Mouse (Mus musculus) skeletal muscle tissue, adult 2 months (tissue): ENCODE measurements around the gene Thsd7b.
"Not testable (repeated sequence)": the region's sequence is repeated elsewhere in the genome, so short reads cannot be mapped to it uniquely, and the experiment has no call there.

Experiments
- DNase-seq: peaks from one replicate; pipeline ENCODE4 v3.0.0-alpha.2; 2012; ENCODE audit warnings: low read depth, low spot score

The Thsd7b gene

GRCm38 (mm10) chr1:129635146-129635545, 362.0 kb downstream of the Thsd7b start:
- DNase-seq = no peak

DNA sequence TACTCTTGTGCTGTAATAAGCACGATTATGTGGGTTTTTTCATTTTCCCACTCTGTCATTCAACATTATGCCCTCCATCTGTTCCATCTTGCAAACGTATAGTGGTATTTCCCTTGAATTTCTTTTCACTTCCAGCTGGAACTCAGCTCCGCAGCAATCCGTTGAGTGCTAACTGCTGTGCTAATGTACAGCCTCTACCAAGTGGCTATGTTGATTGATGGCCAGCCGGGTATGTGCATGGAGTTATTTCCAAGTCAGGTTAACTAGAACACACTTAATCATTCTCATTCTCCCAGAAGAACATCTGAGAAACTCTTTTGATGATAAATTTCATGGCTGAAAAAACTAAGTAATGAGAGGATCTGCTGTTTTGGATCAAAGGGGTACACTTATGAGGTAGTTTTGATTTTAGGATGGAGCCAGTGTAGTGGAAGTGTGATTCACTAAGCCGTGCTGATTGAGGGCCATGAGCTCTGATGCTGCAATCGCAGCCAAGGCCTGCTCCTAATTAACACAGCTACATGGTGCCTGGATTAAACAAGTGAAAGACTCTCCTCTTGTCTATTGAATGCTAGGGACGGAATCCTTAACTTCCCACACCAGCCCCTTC, 371.3 kb downstream of the Thsd7b start:
- DNase-seq = no peak

GRCm38 (mm10) chr1:129651448-129651847, 378.3 kb downstream of the Thsd7b start:
- not testable (repeated sequence) for DNase-seq

- no peak for DNase-seq
Measured at GRCm38 (mm10) chr1:129658045-129658444, 384.9 kb downstream of the Thsd7b start.

GRCm38 (mm10) chr1:129675878-129676277, 402.8 kb downstream of the Thsd7b start:
- DNase-seq = no peak

- DNase-seq = no peak
Measured at GRCm38 (mm10) chr1:129678851-129679250, 405.7 kb downstream of the Thsd7b start.

- no peak for DNase-seq
Measured at GRCm38 (mm10) chr1:129705701-129706100, 432.6 kb downstream of the Thsd7b start.

GRCm38 (mm10) chr1:129712706-129713105, 439.6 kb downstream of the Thsd7b start:
- no peak for DNase-seq

DNA sequence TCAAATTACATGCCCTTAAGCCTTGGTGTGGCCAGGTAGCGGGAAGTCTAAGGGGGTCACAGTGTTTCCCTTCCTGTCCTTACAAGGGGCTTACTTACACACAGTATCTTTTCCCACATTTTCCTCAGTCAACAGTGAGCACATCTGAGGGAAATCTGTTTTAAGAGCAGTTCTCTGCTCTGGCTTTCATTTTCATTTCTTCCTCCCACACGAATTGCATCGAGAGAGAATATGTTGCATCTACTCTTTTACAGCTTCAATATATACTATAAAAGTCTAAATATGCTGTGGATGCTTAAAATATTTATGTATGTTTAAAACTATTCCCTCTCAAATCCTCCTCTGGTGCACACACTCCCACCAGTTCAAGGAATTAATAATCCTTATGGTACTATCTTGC, 440.5 kb downstream of the Thsd7b start:
- no peak for DNase-seq

DNA sequence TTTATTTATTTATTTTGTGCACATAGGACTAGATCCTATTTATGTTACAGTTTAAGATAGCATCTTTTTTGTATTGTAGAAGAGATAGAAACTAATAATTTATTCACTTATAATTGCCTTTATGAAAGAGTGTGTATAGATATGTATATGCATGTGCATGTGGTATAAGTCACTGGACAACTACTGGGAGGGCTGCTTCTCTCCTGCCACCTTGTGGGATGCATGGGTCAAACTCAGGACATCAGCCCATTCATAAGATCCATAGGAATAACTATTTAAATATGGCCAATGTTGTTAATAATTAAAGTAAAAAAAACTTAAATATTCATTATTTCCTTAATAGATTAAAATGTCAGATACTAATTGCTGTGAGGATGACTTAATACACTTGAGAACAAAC, 446.5 kb downstream of the Thsd7b start:
- no peak for DNase-seq

- no peak for DNase-seq
Measured at GRCm38 (mm10) chr1:129731991-129732390, 458.9 kb downstream of the Thsd7b start.

DNA sequence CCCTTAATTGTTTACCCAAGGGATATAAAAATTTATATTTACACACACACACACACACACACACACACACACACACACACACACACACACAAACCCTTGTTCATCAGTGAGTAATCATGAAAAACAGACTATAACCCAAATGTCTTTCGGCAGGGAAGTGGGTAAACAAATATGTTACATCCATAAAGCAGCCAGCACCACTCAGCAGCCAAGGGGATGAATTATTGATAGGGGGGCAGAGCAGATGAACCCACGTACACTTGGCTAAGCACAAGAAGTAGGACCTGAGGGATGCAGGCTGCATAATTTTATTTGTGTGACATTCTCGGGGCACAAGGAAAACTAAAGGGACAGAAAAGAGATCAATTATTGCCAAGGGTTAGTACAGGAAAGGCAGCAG, 474.5 kb downstream of the Thsd7b start:
- no peak for DNase-seq

DNA sequence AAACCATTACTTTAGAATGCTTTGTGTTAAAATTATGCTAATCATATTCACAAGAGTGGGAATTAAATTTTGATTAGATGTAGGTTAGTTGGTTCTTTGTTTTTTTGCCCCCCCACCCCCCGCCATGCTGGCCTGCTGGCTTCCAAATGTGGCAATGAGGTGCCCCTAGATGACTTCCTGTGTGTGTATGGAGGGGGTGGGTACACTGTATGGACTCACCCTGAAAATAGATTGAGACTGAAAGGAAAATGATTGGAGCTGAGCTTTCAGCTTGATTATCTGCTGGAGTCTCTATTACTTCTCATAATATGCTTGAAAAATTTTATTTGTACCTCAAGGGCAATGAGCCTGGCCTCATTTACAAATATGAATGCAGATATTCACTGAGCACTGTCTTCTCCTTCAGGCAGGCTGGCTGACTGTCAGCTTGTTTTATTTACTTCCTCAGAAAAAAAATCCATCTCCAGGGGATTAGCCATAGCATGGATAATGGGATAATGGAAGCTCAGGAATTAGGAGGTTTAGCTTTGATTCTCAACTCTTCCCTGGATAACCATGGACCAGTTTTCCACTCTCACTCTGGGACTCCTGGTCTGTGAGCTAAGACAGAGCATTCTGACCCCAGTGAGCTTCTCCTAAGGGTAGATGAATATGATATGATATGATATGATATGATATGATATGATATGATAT, 483.6 kb downstream of the Thsd7b start:
- no peak for DNase-seq

DNA sequence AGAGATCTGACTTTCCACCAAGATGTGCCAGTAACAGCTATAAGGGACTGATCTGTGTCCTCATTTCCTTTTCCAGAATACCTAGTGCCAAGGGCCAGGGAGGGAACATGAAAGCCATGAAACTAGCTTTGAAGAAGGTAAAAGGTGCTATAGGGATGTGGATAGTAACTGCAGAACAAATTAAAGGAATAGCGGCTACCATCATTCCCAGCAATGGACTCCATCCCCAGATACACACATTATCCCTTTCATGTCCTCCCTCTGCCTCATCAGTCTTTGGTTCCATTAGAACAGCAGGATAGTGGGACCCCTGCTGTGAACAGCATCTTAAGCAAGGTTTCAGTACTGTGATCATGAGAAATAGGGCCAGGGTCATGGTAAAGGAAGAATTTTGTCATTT, 485.9 kb downstream of the Thsd7b start:
- DNase-seq = no peak

GRCm38 (mm10) chr1:129761234-129761633, 488.1 kb downstream of the Thsd7b start:
- no peak for DNase-seq

- DNase-seq = no peak
Measured at GRCm38 (mm10) chr1:129764748-129765147, 491.6 kb downstream of the Thsd7b start.

GRCm38 (mm10) chr1:129777055-129777454, 504.0 kb downstream of the Thsd7b start:
- DNase-seq = no peak

- no peak for DNase-seq
Measured at GRCm38 (mm10) chr1:129779506-129779905, 506.4 kb downstream of the Thsd7b start.

- DNase-seq = no peak
Measured at GRCm38 (mm10) chr1:129780589-129780988, 507.5 kb downstream of the Thsd7b start.

- DNase-seq = no peak
Measured at GRCm38 (mm10) chr1:129798519-129798918, 525.4 kb downstream of the Thsd7b start.

DNA sequence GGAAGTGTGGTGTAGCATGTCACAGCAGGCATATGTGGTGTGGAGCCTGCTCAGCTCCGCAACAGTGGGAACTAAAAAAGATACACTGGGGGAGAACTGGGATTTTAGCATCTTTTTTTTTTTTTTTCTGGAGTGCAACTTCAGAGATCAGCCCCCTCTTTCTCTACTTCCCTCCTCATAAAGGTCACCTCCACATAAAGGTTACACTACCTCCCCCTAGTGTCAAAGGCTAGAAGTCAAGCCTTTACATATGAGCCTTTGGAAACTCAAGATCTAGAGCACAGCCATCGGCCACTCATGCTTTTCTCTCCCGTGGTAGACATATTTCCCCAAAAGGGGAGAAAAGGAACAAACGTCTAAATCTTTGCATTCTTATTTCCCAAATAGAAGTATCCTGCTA, 553.8 kb downstream of the Thsd7b start:
- DNase-seq = no peak

- DNase-seq = no peak
Measured at GRCm38 (mm10) chr1:129837324-129837723, 564.2 kb downstream of the Thsd7b start.

- no peak for DNase-seq
Measured at GRCm38 (mm10) chr1:129837776-129838175, 564.7 kb downstream of the Thsd7b start.

GRCm38 (mm10) chr1:129838486-129838885, 565.4 kb downstream of the Thsd7b start:
- no peak for DNase-seq
